Mouse (Mus musculus): ENCODE measurements around the gene Vwa8.

DNA sequence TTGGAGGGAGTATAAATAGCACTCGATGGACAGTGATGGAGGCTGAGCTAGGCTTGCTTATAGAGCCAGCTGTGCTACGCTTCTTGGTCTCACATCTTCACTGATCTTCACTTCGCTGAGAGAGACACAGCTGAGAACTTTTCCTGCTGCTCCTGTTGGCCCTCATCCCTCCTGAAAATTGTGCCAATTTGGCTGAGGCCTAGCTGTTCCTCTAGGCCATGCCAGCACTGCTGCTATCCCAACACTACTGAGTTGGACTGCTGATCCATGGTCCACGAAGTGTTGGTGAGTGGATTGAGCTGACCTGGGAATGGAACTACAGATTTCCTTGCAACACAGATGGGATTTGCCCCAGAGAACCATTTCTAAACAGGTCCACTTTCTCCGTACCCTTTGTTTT, 47.4 kb downstream of the Vwa8 start:
- no peak for TF ChIP-seq HCFC1 (IDR thresholded peaks at IDR 0.05; ENCODE audit: borderline replicate concordance, insufficient read depth, low read length)
- TF ChIP-seq MAFK (IDR thresholded peaks at IDR 0.05; ENCODE audit: insufficient read depth, low read depth, low read length) = no peak
- TF ChIP-seq CHD2 (IDR thresholded peaks at IDR 0.05; ENCODE audit: low read depth, low read length) = no peak
- no peak for TF ChIP-seq ZC3H11A (IDR thresholded peaks at IDR 0.05; ENCODE audit: borderline replicate concordance, low read depth, low read length)
- no peak for TF ChIP-seq ZNF384 (IDR thresholded peaks at IDR 0.05; ENCODE audit: low read depth, low read length)

Measured in ES-E14 (cell line).